Mouse (Mus musculus) layer of hippocampus, postnatal 14 days (tissue): ENCODE data around the gene Ppp2r3d. TPM values are rescaled to one million over a fixed set of nuclear protein-coding genes. Genes with fewer than 3 reads are reported as not detected.
"Not testable (repeated sequence)": the region's sequence is repeated elsewhere in the genome, so short reads cannot be mapped to it uniquely, and the experiment has no call there.

ENCODE experiments used
- DNase-seq, 2 experiments: peaks; one replicate each; pipeline ENCODE4 v3.0.0; 2021 to 2022; ENCODE audit warnings: low spot score in 2 of 2, mixed read lengths in 1 of 2
- long read RNA-seq, 2 experiments: library from polyadenylated mRNA; stranded (forward); transcript quantifications; one replicate each; pipeline ENCODE4 v2.0.0; 2021
- total RNA-seq, 2 experiments: library from RNA; stranded (reverse); gene quantifications; 2 replicates each; pipeline ENCODE4 v1.2.3; 2021

Gene Ppp2r3d
- total RNA-seq: 10 to 100 TPM; 90.9 to 98.3 TPM
- long read RNA-seq, experiment 1, partial matches to known transcripts: 0 of 2 reads
- long read RNA-seq, experiment 1, other reads (novel, unspliced or antisense): 0 of 2 reads
- long read RNA-seq, experiment 2: 0 reads

DNA sequence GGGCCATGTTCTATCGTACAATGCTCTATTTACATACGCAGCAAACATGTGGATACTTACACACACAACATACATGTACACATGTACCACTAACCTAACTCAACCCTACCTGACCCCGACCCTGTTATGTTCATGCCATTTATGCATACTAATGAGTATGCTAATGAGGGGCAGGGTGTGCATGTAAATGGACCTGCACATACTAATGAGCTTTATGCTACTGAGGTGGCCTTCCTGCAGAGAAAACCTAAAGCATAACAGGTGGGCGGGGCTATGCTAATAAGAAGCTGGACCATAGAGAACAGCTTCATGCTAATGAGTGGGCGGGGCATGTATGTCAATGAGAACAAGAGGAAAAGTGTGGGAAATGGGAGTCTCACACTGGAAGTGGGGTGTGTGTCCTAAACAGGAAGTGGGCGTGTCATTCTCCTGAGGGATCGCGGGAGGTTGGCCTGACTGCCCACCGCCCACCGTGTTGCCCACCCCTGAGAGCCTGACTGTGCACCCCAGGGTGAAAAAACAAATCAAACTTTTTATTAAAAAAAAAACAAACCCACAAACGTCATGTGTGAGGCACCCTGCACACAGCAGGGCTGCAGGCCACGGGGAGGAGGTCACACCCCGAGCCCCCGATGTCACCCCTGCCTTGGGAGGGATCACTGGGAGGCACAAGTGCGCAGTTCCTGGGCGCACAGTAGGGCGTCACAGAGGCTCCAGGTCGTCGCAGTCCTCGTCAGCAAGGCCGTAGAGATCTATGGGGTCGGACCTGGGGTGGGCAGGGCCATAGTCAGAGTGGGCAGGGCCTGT is at the start of gene Ppp2r3d:
TSS of gene Ppp2r3d (minus strand) at position 803 of the 807 bp plus-strand sequence.
- DNase-seq: peak in 1 of 2 experiments; percentile 3

DNA sequence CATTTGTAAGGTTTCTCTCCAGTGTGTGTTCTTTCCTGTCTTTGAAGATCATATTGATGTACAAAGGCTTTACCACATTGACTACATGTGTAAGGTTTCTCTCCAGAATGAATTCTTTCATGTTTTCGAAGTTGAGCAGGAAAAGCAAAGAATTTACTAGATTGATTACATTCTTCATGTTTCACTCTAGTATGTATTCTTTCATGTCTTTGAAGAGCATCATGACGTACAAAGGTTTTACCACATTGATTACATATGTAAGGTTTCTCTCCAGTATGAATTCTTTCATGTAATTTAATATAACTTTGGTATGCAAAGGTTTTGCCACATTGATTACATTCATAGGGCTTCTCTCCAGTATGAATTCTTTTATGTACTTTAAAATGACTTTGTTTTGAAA is 17.0 kb upstream of the Ppp2r3d start, which contains the start of gene Gm21836:
TSS of gene Gm21836 (minus strand) at position 101 of the 400 bp plus-strand sequence.
- DNase-seq: not testable (repeated sequence)

DNA sequence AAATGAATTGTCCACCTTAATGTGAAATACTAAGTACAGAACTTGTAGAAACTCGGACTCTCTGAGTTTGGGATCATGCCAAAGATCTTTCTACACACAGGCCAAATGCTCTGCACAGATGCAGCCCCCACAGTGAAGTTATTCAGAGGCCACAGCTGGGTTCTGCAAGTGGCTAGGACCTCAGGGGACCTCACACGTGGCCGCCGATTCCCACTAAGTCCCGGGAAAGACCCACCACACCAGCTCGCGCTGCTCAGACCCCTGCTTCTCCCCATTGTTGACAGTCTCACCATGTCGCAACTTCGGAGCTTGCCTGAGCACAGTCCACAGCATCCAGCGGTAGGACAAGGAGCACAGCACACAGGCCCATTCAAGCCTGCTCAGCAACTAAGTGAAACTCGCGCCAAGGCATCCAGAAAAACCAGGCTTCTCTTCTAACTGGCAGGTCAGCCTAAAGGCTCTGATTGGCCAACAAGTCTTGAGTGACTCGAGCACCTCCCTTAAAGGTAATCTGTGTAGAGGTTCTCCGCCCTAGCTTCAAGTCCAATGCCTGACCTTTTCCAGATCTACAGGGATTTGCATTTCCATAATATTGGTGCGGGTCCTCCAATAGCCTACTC is 3.8 kb upstream of the Ppp2r3d start:
- not testable (repeated sequence) for DNase-seq

DNA sequence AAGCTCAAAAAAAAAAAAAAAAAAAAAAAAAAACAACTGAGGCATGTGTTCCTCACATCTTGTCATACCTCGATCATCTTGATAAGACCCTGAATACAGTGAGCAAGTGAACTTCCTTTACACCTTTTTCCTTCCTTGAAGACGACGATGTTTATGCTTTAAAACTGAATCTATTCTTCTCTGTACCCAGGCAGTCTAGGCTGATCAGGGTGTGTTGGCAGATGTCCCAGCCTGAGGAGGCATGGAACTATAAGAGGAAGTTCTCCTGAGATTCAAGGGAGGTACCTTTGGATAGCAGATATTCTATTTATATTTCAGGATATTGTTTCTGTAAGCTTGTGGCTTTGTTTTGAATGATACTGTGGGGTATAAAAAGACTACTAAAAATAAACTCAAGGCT is 1.4 kb upstream of the Ppp2r3d start:
- no peak for DNase-seq

DNA sequence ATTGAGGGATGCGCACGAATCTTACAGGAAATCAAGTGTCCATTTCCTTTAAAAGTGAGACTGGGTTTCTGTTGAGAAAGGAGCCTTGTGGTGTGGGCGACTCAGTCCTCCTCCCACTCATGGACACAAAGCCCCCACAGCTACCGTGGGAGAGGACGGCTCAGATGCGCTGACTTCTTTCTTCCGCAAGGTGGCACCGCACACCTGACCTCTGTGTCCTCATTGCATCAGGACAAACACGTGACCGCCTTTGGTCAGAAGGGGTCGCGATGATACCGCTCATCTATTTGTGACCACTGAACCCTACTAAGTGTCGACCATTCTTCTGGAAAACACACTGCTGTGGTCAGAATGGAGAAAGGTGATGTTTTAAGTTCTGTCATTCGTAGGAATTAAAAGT is 1.0 kb downstream of the Ppp2r3d start:
- DNase-seq: no peak

DNA sequence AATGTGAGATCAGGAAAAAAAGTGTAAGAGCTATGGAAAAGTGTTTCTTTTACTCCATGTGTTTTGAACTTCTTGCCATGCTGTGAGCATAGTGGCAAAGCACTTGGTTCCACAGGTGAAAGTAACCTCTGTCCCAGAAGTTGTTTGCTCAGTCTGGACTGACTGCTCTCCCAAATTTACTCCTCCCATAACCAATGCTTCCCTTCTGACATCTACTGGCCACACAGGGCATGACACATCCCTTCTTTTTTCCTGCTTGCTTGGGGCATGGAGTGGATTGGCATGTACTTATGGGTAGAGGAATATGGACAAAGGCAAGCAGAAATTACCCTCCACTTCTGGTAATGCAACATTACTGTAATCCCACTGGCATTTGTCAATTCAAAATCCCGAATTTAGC is 20.1 kb downstream of the Ppp2r3d start:
- DNase-seq: peak in 1 of 2 experiments; percentile 12

DNA sequence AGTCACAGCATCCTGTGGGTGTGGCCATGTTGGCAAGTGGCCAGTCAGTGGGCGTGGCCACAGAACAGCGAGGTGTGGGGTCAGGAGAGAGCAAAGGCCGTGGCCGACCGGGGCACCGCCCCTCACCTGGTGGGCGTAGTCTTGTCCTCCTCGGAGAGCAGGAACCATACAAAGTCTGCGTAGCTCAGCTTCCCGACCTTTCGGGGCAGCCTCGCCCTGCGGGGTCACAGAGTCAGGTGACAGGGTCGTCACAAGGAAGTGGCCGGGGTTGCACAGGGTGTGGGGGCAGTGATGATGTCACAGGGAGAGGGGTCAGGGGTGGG is 34.2 kb downstream of the Ppp2r3d start:
- DNase-seq: peak; percentile 4 to 12

DNA sequence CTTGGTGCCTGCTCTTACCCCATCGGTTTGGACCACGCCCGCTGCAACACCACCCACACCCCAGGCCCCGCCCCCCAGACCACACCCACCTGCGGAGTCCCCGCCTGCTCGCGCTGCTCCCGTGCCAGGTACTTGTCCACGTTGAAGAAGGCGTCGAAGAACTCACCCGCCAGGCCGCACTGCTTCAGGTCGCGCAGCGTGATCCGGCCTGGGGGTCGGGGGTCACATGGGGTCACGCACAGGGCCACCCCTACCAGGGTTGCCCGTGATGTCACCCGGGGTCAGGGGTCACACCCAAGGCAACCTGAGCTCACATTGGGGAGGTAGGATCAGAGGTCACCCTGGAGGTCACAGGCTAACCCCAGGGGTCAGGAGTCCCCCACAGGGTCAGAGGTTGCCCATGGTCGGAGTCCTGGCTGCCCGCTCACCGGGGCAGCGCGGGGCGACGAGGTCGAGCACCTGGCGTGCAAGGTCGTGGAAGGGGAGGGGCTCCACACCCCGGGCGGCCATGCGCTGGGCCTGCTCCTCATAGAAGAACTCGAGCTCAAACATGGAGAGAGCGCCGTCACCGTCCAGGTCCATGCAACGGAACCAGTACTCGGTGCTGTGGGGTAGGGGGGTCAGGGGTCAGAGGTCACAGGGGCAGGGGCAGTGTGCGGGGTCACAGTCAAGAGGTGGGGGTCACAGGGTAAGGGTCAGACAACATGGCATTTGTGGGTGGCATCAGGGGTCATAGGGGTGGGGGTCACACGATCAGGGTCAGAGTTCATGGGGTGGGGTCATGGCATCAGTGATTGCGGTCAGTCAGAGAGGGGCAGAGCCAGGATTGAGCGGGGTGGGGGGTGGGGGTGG is 34.8 kb downstream of the Ppp2r3d start:
- peak; percentile 5 to 8 for DNase-seq

DNA sequence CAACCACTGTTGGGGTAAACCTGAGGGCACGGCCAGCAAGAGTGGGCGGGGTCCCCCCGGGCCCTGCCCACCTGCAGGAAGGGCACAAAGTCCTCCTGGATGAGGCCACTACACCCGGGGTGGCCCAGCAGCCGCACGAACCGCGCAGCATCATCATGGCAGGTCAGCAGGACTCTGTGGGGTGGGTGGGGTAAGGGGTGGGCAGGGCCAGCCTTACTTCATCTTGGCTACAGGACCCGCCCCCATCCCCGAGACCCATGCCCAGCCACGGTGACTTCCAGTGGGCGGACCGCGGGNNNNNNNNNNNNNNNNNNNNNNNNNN is 36.0 kb downstream of the Ppp2r3d start:
- DNase-seq: peak in 1 of 2 experiments; percentile 9

DNA sequence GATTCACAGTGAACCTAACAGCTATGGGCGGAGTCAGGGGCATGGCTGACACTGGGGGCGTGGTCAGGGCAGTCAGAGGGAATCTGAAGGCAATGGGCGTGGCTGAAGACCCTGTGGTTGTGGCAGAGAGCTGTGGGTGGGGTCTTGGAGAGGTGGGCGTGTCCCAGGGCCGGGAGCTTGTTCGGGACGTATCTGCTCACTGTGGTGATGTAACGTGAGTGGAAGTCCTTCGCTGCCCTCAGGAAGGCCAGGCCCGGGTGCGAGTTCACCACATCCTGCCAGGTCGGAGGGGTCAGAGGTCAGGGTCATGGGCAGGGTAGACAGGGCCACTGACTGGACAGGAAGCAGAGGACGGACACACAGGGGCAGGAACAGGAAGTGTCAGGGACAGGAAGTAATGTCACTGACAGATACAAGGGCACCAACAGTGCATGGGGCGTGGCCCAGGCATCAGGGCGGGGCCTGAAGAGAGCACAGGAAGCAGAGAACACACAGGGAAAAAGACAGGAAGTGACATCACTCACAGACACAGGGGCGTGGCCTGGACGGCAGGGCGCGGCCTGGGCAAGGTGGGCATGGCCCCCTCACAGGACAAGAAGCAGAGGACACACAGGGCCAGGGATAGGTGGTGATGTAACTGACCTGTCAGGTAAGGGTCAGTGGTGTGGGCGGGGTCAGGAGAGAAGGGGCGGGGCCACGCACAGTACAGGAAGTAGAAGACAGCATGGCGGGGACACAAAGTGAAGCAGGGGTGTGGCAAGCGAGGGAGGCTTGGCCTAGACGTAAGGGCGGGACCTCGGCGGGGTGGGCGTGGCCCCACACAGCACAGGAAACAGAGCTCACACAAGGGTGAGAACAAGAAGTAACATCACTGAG is 36.6 kb downstream of the Ppp2r3d start:
- peak; percentile 11 to 36 for DNase-seq

DNA sequence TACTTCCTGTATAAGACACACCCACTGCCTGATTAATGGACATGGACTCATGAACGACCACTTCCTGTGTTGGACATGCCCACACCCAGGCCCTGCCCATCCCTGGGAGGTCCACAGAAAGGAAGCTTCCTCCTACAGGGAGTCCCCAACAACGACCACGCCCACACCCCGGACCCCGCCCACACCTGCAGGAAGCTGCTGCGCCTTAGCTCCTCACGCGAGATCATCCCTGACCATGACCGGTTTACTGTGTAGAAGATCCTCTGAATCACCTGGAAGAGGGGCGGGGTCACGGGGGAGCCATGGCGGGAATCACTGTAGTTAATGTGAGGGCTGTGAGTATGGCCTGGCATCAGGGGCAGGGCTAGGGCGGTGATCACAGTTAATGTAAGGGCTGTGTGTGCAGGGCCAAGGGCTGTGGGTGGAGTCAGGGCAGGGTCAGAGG is 37.3 kb downstream of the Ppp2r3d start:
- DNase-seq: peak; percentile 2 to 24

DNA sequence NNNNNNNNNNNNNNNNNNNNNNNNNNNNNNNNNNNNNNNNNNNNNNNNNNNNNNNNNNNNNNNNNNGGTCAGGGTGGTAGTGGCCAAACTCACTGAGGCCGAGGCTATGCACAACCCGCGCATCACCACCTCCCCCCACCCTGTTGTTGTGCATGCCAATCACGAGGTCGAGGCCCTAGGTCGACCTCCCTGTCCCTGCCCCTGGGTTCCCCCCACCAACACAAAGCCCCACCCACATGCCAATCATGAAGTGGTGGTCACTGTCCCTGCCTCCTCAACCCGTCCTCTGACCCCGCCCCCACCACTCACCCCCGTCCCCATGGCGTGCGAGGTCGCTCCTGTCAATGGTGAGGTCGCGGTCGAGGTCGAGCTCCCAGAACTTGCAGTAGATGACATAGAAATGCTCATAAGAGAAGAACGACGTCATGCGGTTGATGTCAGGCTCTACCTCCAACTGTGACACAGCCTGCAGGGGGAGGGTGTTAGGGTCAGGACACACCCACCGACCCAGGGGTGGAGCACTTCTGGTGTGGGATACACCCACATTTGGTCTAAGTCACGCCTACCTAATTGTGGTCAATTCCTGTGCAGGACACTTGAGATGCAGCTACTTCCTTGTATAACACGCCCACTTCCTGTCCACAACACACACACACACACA is 37.9 kb downstream of the Ppp2r3d start:
- peak; percentile 2 to 13 for DNase-seq

DNA sequence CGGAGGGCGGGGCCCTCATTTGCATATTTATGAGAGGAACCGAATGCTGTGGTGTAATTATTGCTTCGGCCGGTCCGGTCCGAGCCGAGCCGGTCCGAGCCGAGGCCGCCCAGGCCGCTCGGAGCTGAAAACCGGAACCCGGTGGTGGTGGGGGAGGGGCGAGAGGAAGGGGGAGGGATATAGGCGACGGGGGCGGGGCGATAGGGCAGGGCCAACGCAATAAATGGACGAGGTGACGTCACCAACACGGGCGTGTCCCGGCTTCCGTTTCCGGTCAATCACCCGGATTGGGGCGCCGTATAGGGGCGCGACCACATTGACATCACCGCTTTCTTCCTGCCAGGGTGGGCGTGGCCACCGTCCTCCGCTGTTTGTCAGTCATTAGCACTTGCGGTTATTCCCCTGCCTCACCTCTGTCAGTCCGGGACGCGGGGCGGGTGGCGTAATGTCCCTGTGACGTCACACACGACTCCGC is 51.2 kb downstream of the Ppp2r3d start:
- DNase-seq: peak; percentile 96 to 97

DNA sequence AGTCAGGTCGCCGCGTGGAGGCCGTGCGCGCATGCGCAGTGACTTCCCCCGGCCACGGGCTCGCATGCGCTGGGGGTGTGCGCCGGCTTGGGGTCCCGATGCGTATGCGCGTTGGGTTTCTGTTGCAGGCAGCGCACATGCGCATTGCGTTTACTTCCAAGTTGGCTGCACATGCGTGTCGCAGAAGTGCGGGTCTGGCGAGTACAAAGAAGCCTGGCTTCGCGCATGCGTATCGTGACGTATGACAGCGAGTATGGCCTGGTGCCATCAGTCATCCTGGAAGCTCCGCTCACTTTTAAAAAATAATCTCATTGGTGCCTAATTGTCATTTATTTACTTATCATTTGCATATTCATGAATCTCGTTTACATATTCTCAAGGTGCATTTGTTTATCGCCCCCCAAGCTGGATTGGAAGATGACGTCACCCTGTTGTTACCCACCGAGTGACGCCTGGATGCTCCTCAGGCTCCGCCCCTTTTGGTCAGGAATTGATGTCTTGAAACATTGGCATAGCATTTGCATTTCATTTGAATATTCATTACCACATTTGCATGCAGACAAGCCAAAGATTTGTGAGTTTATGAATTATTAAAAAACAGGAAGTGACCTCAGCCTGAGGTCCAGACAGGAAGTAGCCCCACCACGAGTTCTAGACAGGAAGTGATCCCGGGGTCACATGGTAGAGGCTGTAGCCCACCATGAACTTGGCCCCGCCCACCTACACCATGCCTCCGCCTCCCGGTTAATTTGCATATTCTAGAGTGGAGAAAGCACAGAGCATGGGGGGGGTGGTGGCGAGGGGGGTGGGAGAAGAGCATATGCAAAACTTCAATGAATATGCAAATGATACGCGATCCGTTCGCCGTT is 51.9 kb downstream of the Ppp2r3d start:
- peak; percentile 100 for DNase-seq

DNA sequence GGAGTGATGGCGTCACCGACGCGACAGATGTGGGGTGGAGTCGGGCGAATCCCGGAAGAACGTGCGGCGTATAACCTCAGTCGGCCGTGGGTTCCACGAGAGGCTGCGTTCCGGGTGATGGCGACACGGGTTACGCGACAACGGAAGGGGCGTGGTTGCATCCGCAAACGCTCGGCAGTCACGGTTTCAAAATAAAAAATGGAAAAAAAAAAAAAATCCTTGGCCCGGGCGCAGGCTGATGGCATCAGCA is 52.5 kb downstream of the Ppp2r3d start:
- no peak for DNase-seq

DNA sequence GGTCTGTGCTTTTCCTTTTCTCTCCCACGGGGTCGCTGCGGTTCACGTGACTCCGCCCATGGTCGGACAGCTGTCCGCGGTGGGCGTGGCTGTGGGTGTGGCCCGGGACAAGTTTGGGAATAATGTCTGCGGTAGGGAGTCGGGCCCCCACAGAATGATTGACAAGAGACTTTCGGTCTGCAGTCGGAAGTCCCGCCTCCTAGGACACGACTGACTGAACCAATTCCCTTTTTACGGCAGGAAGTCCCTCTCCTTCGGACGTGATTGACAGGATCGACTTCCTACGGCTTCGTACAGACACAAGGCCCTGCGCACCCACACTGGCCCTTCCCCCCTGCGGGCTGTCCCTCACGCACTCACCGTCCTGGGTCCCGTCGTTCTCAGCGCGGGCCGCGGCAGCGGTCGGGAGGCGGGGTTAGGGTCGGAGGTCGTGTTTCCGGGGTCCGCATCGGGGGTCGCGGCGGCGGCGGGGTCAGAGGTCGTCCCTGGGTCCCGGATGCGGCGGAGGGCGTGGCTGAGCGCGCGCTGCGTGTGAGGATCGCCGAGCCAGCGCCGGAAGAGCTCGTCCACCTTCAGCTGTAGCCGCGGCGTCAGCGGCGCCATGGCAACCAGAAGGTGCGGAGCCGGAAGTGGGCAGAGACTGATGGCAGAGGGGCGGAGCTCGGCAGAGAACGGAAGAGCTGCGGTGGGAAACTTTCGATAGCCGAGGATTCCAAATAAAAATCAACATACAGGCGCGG is 53.0 kb downstream of the Ppp2r3d start:
- peak; percentile 97 to 99 for DNase-seq

DNA sequence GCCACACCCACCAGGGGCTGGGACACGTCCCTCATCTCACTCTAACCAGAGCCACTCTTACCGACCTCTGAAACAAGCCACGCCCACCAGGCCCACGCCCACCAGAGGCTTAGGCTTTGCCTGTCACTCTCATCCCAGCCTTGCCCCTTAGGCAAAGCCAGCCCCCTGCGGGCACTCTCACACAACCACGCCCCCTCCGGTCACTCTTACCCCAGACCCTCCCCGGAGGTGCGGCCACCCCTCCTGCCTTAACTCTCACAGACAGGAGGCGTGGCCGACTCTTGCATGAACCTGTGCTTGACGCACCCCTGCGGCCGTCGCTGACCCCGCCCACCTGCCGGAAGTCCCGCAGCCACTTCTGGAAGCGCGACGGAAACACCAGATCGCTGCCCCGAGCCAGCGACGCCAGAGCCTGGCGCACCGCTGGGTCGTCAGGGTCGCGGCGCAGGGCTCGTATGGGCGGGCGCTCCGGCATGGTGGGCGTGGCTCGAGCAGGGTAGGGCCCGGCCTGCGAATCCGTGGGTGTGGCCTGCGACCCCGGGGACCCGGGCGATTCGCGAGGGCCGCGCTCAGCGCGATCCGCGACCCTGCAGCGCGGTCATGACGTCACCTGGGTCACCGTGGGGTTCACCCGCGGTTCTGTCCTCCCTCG is 53.7 kb downstream of the Ppp2r3d start:
- peak; percentile 93 for DNase-seq

DNA sequence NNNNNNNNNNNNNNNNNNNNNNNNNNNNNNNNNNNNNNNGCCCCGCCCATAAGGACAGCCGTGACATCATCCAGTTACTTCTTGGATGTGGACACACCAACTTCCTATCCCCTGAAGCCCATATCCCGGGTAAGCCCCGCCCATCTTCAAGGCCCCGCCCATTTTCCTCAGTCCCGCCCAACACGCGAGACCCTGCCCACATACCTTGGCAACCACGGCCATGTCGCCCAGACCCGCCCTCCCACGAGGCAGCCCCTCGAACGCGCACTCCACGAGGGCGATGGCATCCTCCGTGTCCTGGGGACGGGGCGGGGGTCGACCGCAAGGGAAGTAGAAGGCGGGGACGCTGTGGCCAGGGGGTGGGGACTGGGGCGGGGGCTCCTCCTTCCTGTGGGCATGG is 54.3 kb downstream of the Ppp2r3d start:
- peak in 1 of 2 experiments; percentile 66 for DNase-seq
